Mouse (Mus musculus): ENCODE data around the gene Stx5a.

GRCm38 (mm10) chr19:8738911-8739310 is 2.3 kb upstream of the Stx5a start:
- TF ChIP-seq CTCF (IDR thresholded peaks at IDR 0.05; ENCODE audit: extremely low read depth, insufficient read length, insufficient replicate concordance, low read depth, low read length): no peak
- TF ChIP-seq POLR2A (IDR thresholded peaks at IDR 0.05; ENCODE audit: low read depth, low read length): no peak

All from small intestine, adult 2 months (tissue).